Mouse (Mus musculus) forebrain, embryonic 12.5 days (tissue): ENCODE measurements at regions not wholly inside any gene's neighbourhood (a gene's known extent, or its start where the extent isn't known, plus 50 kb on each side); places are given as distances from the start of the nearest gene placed in this dataset.

Experiments used
- ATAC-seq: fragments of 200-750 bp; cut with Nextera tagmentation; 2 replicates; pipeline ENCODE4 v1.8.0; 2017; ENCODE audit warnings: moderate TSS enrichment; ENCODE audit not compliant: low FRiP score
- H3K27ac ChIP-seq: fragments of 300-500 bp; sonication (generic); 2 replicates; pipeline ENCODE4 v1.5.1; 2016; ENCODE audit warnings: mild to moderate bottlenecking
- H3K27me3 ChIP-seq: fragments of 300-500 bp; sonication (generic); 2 replicates; pipeline ENCODE4 v1.6.1; 2016; ENCODE audit warnings: mild to moderate bottlenecking
- H3K36me3 ChIP-seq: fragments of 300-500 bp; sonication (generic); replicated peaks from 2 replicates; pipeline ENCODE4 v1.6.1; 2016; ENCODE audit warnings: mild to moderate bottlenecking
- H3K4me1 ChIP-seq: fragments of 300-500 bp; sonication (generic); 2 replicates; pipeline ENCODE4 v1.6.1; 2016
- H3K4me2 ChIP-seq: fragments of 300-500 bp; sonication (generic); 2 replicates; pipeline ENCODE4 v1.6.1; 2016; ENCODE audit warnings: mild to moderate bottlenecking, moderate library complexity
- H3K4me3 ChIP-seq: fragments of 300-500 bp; sonication (generic); replicated peaks from 2 replicates; pipeline ENCODE4 v1.5.1; 2016; ENCODE audit warnings: mild to moderate bottlenecking
- H3K9ac ChIP-seq: fragments of 300-500 bp; sonication (generic); 2 replicates; pipeline ENCODE4 v1.6.1; 2016; ENCODE audit warnings: mild to moderate bottlenecking
- H3K9me3 ChIP-seq: fragments of 300-500 bp; sonication (generic); 2 replicates; pipeline ENCODE4 v1.6.1; 2016
- WGBS: fragments of 180-500 bp; shearing (Covaris S2); methylation state at CpG from one replicate; pipeline ENCODE4 v1.1.7; 2016; 5-methylcytosine and 5-hydroxymethylcytosine counted together

- Histone ChIP-seq H3K27ac (no peak overlapping the region), H3K9me3 (no peaks in the 10 kb centered on the region), H3K36me3 (no peaks in the 10 kb centered on the region), H3K27me3 (0 out of 2 replicates have a peak, but pooled peaks cover 4% of the 10 kb centered on the region), H3K4me2 (no peak overlapping the region), H3K4me3 (no peak overlapping the region), H3K9ac (no peak overlapping the region), H3K4me1 (peaks cover 43% of the 10 kb centered on the region)
- 40% methylated on average over 9 of the region's 9 CpGs for WGBS
- no peak for ATAC-seq
Measured at GRCm38 (mm10) chr3:147081763-147082162, 229.6 kb downstream of the Ttll7 start.

- no peaks in the 10 kb centered on the region for H3K36me3 ChIP-seq
- 0 out of 2 replicates have a peak, but pooled peaks cover 4% of the 10 kb centered on the region for H3K27me3 ChIP-seq
- WGBS = 3% methylated on average over 7 of the region's 7 CpGs
- no peak overlapping the region for H3K9ac ChIP-seq
- H3K4me3 ChIP-seq = no peak overlapping the region
- peaks cover 43% of the 10 kb centered on the region for H3K4me1 ChIP-seq
- H3K9me3 ChIP-seq = no peaks in the 10 kb centered on the region
- no peak for ATAC-seq
- no peak overlapping the region for H3K4me2 ChIP-seq
- peak overlapping the region; percentile 19; the same call in 1 of the 2 replicates for H3K27ac ChIP-seq
Measured at GRCm38 (mm10) chr3:147082255-147082943, 230.2 kb downstream of the Ttll7 start.

- H3K4me1 ChIP-seq = peaks cover 43% of the 10 kb centered on the region
- no peak overlapping the region for H3K9ac ChIP-seq
- WGBS = 16% methylated on average over 11 of the region's 11 CpGs
- H3K4me3 ChIP-seq = no peak overlapping the region
- no peaks in the 10 kb centered on the region for H3K36me3 ChIP-seq
- H3K27me3 ChIP-seq = 0 out of 2 replicates have a peak, but pooled peaks cover 4% of the 10 kb centered on the region
- no peak for ATAC-seq
- H3K27ac ChIP-seq = no peak overlapping the region
- H3K4me2 ChIP-seq = peak overlapping the region; percentile 38
- H3K9me3 ChIP-seq = no peaks in the 10 kb centered on the region
Measured at GRCm38 (mm10) chr3:147083374-147083773, 231.2 kb downstream of the Ttll7 start.

- Histone ChIP-seq H3K4me3 (no peak overlapping the region), H3K36me3 (no peaks in the 10 kb centered on the region), H3K9me3 (no peaks in the 10 kb centered on the region), H3K27me3 (0 out of 2 replicates have a peak, but pooled peaks cover 4% of the 10 kb centered on the region), H3K4me1 (peaks cover 43% of the 10 kb centered on the region), H3K9ac (no peak overlapping the region), H3K27ac (no peak overlapping the region), H3K4me2 (peak overlapping the region; percentile 38; the same call in 1 of the 2 replicates)
- WGBS = 31% methylated on average over 4 of the region's 4 CpGs
- no peak for ATAC-seq
Measured at GRCm38 (mm10) chr3:147083823-147084222, 231.7 kb downstream of the Ttll7 start.

GRCm38 (mm10) chr3:147084624-147085189 lies 232.5 kb downstream of the Ttll7 start:
- Histone ChIP-seq H3K27ac (no peak overlapping the region), H3K4me1 (peaks cover 43% of the 10 kb centered on the region), H3K4me2 (no peak overlapping the region), H3K4me3 (no peak overlapping the region), H3K36me3 (no peaks in the 10 kb centered on the region), H3K9me3 (no peaks in the 10 kb centered on the region), H3K27me3 (0 out of 2 replicates have a peak, but pooled peaks cover 4% of the 10 kb centered on the region), H3K9ac (no peak overlapping the region)
- WGBS = 30% methylated on average over 9 of the region's 9 CpGs
- ATAC-seq = no peak

GRCm38 (mm10) chr3:147088171-147088570 lies 236.0 kb downstream of the Ttll7 start:
- H3K36me3 ChIP-seq = no peaks in the 10 kb centered on the region
- no peak overlapping the region for H3K4me3 ChIP-seq
- no peak for ATAC-seq
- no peak overlapping the region for H3K27ac ChIP-seq
- H3K4me2 ChIP-seq = no peak overlapping the region
- WGBS = 86% methylated on average over 6 of the region's 6 CpGs
- H3K4me1 ChIP-seq = peaks cover 31% of the 10 kb centered on the region
- no peak overlapping the region for H3K9ac ChIP-seq
- 0 out of 2 replicates have a peak, but pooled peaks cover 4% of the 10 kb centered on the region for H3K27me3 ChIP-seq
- H3K9me3 ChIP-seq = no peaks in the 10 kb centered on the region

- Histone ChIP-seq H3K9ac (no peak overlapping the region), H3K27ac (no peak overlapping the region), H3K4me2 (no peak overlapping the region), H3K4me3 (no peak overlapping the region), H3K4me1 (peaks cover 16% of the 10 kb centered on the region; the same call in 1 of the 2 replicates), H3K27me3 (0 out of 2 replicates have a peak, but pooled peaks cover 5% of the 10 kb centered on the region), H3K9me3 (no peaks in the 10 kb centered on the region), H3K36me3 (no peaks in the 10 kb centered on the region)
- ATAC-seq = no peak
- 75% methylated on average over 10 of the region's 10 CpGs for WGBS
Measured at GRCm38 (mm10) chr3:147089716-147090115, 237.5 kb downstream of the Ttll7 start.

GRCm38 (mm10) chr3:147092188-147093075 lies 240.3 kb downstream of the Ttll7 start:
- H3K4me3 ChIP-seq = no peak overlapping the region
- no peak overlapping the region for H3K4me2 ChIP-seq
- peaks cover 10% of the 10 kb centered on the region; the same call in 1 of the 2 replicates for H3K4me1 ChIP-seq
- ATAC-seq = 0 out of 2 replicates have a peak, but pooled peaks have one; percentile 37
- no peaks in the 10 kb centered on the region for H3K36me3 ChIP-seq
- WGBS = 51% methylated on average over 8 of the region's 8 CpGs
- H3K9me3 ChIP-seq = no peaks in the 10 kb centered on the region
- H3K9ac ChIP-seq = no peak overlapping the region
- H3K27ac ChIP-seq = no peak overlapping the region
- 0 out of 2 replicates have a peak, but pooled peaks cover 7% of the 10 kb centered on the region for H3K27me3 ChIP-seq

- ATAC-seq = no peak
- Histone ChIP-seq H3K9me3 (no peaks in the 10 kb centered on the region), H3K27me3 (0 out of 2 replicates have a peak, but pooled peaks cover 7% of the 10 kb centered on the region), H3K4me2 (no peak overlapping the region), H3K4me1 (peaks cover 11% of the 10 kb centered on the region), H3K36me3 (no peaks in the 10 kb centered on the region), H3K27ac (no peak overlapping the region), H3K4me3 (no peak overlapping the region), H3K9ac (no peak overlapping the region)
- 60% methylated on average over 5 of the region's 5 CpGs for WGBS
Measured at GRCm38 (mm10) chr3:147093076-147093380, 240.9 kb downstream of the Ttll7 start.

- no peak overlapping the region for H3K4me3 ChIP-seq
- H3K36me3 ChIP-seq = no peaks in the 10 kb centered on the region
- WGBS = 63% methylated on average over 9 of the region's 9 CpGs
- H3K9ac ChIP-seq = no peak overlapping the region
- no peak for ATAC-seq
- no peak overlapping the region for H3K27ac ChIP-seq
- no peaks in the 10 kb centered on the region for H3K9me3 ChIP-seq
- 0 out of 2 replicates have a peak, but pooled peaks cover 12% of the 10 kb centered on the region for H3K27me3 ChIP-seq
- peaks cover 26% of the 10 kb centered on the region for H3K4me1 ChIP-seq
- no peak overlapping the region for H3K4me2 ChIP-seq
Measured at GRCm38 (mm10) chr3:147096179-147096578, 244.0 kb downstream of the Ttll7 start.

GRCm38 (mm10) chr3:147098065-147098580 lies 246.0 kb downstream of the Ttll7 start:
- Histone ChIP-seq H3K9ac (no peak overlapping the region), H3K27ac (no peak overlapping the region), H3K4me3 (no peak overlapping the region), H3K27me3 (0 out of 2 replicates have a peak, but pooled peaks cover 12% of the 10 kb centered on the region), H3K4me2 (peak overlapping the region; percentile 39), H3K36me3 (no peaks in the 10 kb centered on the region), H3K9me3 (no peaks in the 10 kb centered on the region), H3K4me1 (peaks cover 22% of the 10 kb centered on the region)
- peak; percentile 62; the same call in 1 of the 2 replicates for ATAC-seq
- 17% methylated on average over 15 of the region's 15 CpGs for WGBS

- Histone ChIP-seq H3K4me3 (no peak overlapping the region), H3K4me2 (peak overlapping the region; percentile 39), H3K9ac (no peak overlapping the region), H3K27me3 (0 out of 2 replicates have a peak, but pooled peaks cover 12% of the 10 kb centered on the region), H3K4me1 (peaks cover 25% of the 10 kb centered on the region), H3K9me3 (no peaks in the 10 kb centered on the region), H3K36me3 (no peaks in the 10 kb centered on the region), H3K27ac (no peak overlapping the region)
- 25% methylated on average over 6 of the region's 6 CpGs for WGBS
- ATAC-seq = no peak
Measured at GRCm38 (mm10) chr3:147098611-147099010, 246.4 kb downstream of the Ttll7 start.
